In genomic region chr6:138036891-138037290, GRCm38 (mm10) we compare ENCODE assay signal across 44 mouse cellular contexts. TPM values are rescaled to one million over a fixed set of nuclear protein-coding genes. Genes with fewer than 3 reads are reported as not detected.
"Had no signal": no experiment of that assay in that cellular context is flagged by ENCODE, and none has a peak within 500 bp of the region (broad histone marks: within the 10 kb centered on the region; RNA-seq: fewer than 3 reads in every experiment).

No protein-coding gene starts in this region.

- H3K4me1 ChIP-seq: heart, embryonic 12.5 days; heart, embryonic 15.5 days; hindbrain, embryonic 10.5 days; hindbrain, embryonic 12.5 days; hindbrain, embryonic 13.5 days; hindbrain, embryonic 15.5 days; intestine, embryonic 15.5 days; kidney, embryonic 15.5 days had no signal

- DNase-seq: heart, postnatal 10 days; heart, postnatal 14 days; heart, postnatal 36 days; heart, postnatal 4 days; kidney, adult 11 months; kidney, adult 18-20 months; kidney, adult 2 months; kidney, adult 8-10 months; kidney, adult 9 months; kidney, postnatal 10 days; kidney, postnatal 14 days; kidney, postnatal 25 days; kidney, postnatal 4 days; layer of hippocampus, adult 9-11 months; layer of hippocampus, postnatal 36 days had no signal

- H3K9ac ChIP-seq: heart, embryonic 12.5 days; heart, embryonic 15.5 days; hindbrain, embryonic 12.5 days; hindbrain, embryonic 13.5 days; hindbrain, embryonic 14.5 days; hindbrain, embryonic 15.5 days; intestine, embryonic 15.5 days; kidney, embryonic 15.5 days had no signal

- H3K4me2 ChIP-seq: heart, embryonic 11.5 days; heart, embryonic 12.5 days; heart, embryonic 15.5 days; hindbrain, embryonic 12.5 days; hindbrain, embryonic 13.5 days; hindbrain, embryonic 14.5 days; hindbrain, embryonic 15.5 days; intestine, embryonic 15.5 days; kidney, embryonic 15.5 days had no signal

- H3K27me3 ChIP-seq: heart, embryonic 12.5 days; heart, embryonic 15.5 days; hindbrain, embryonic 12.5 days; hindbrain, embryonic 13.5 days; hindbrain, embryonic 15.5 days; intestine, embryonic 15.5 days; kidney, embryonic 15.5 days had no signal

- H3K36me3 ChIP-seq: heart, embryonic 12.5 days; heart, embryonic 15.5 days; hindbrain, embryonic 10.5 days; hindbrain, embryonic 12.5 days; hindbrain, embryonic 13.5 days; hindbrain, embryonic 15.5 days; intestine, embryonic 15.5 days; kidney, embryonic 15.5 days had no signal

- H3K9me3 ChIP-seq: heart, embryonic 15.5 days; hindbrain, embryonic 10.5 days; hindbrain, embryonic 12.5 days; hindbrain, embryonic 15.5 days; intestine, embryonic 15.5 days; kidney, embryonic 15.5 days had no signal

- ATAC-seq: hindbrain, embryonic 16.5 days; hindbrain, postnatal 0 days; inflammation-experienced regulatory T-cells, adult 6 months; intestine, embryonic 15.5 days; intestine, embryonic 16.5 days; intestine, postnatal 0 days had no signal

- H3K27ac ChIP-seq: heart, embryonic 15.5 days; hindbrain, embryonic 10.5 days; hindbrain, embryonic 12.5 days; hindbrain, embryonic 13.5 days; hindbrain, embryonic 14.5 days; hindbrain, embryonic 15.5 days; hindbrain, postnatal 0 days; intestine, embryonic 15.5 days; kidney, embryonic 15.5 days; kidney, postnatal 0 days; layer of hippocampus, adult 2 months; left cerebral cortex, adult 2 months had no signal

- H3K4me3 ChIP-seq: heart, embryonic 12.5 days; heart, embryonic 15.5 days; hindbrain, embryonic 10.5 days; hindbrain, embryonic 12.5 days; hindbrain, embryonic 13.5 days; hindbrain, embryonic 15.5 days; intestine, embryonic 15.5 days; kidney, embryonic 15.5 days; layer of hippocampus, adult 2 months; left cerebral cortex, adult 2 months had no signal

RNA-seq across cellular contexts. Expression of gene Slc15a5, which starts 42.8 kb away (rescaled TPM):
- total RNA-seq: heart, adult 8-10 months; heart, postnatal 10 days; heart, postnatal 14 days; heart, postnatal 36 days; heart, postnatal 4 days; hematopoietic stem cell, adult 5-6 weeks; hindbrain, postnatal 0 days; layer of hippocampus, adult 18-20 months; layer of hippocampus, adult 2 months; layer of hippocampus, adult 8-10 months; layer of hippocampus, postnatal 10 days; layer of hippocampus, postnatal 36 days; left cerebral cortex, adult 18-20 months had no signal
- polyA plus RNA-seq: heart, embryonic 12.5 days; heart, embryonic 16.5 days; hindbrain, embryonic 10.5 days; hindbrain, embryonic 11.5 days; hindbrain, embryonic 12.5 days; hindbrain, embryonic 14.5 days; hindbrain, embryonic 15.5 days; hindbrain, embryonic 16.5 days; inflammation-experienced regulatory T-cells, adult 6 months; intestine, embryonic 14.5 days; intestine, embryonic 15.5 days; intestine, embryonic 16.5 days; kidney, adult 2 months; kidney, embryonic 14.5 days; kidney, embryonic 15.5 days; large intestine, adult 2 months had no signal
